Mouse (Mus musculus) left cerebral cortex, adult 11 months (tissue): ENCODE measurements around the gene Mef2b.

Experiments used
- DNase-seq: peaks from one replicate; pipeline ENCODE4 v3.0.0; 2022; ENCODE audit warnings: low spot score

Gene Mef2b

GRCm38 (mm10) chr8:70134931-70135330 lies 4.6 kb upstream of the Mef2b start:
- DNase-seq: no peak

GRCm38 (mm10) chr8:70136591-70136990 lies 2.9 kb upstream of the Mef2b start:
- DNase-seq: no peak

GRCm38 (mm10) chr8:70137890-70138289 lies 1.6 kb upstream of the Mef2b start:
- no peak for DNase-seq

GRCm38 (mm10) chr8:70139981-70140380 lies 470 bp downstream of the Mef2b start:
- no peak for DNase-seq

- DNase-seq: no peak
Observed at GRCm38 (mm10) chr8:70147678-70148607, 8.4 kb downstream of the Mef2b start.

GRCm38 (mm10) chr8:70150158-70150557 lies 10.6 kb downstream of the Mef2b start:
- no peak for DNase-seq

GRCm38 (mm10) chr8:70152537-70153257 lies 13.2 kb downstream of the Mef2b start:
- DNase-seq: no peak

GRCm38 (mm10) chr8:70157240-70157800 lies 17.8 kb downstream of the Mef2b start:
- DNase-seq: no peak

- DNase-seq: no peak
Observed at GRCm38 (mm10) chr8:70158069-70158853, 18.8 kb downstream of the Mef2b start.

- no peak for DNase-seq
Observed at GRCm38 (mm10) chr8:70159211-70159610, 19.7 kb downstream of the Mef2b start.

GRCm38 (mm10) chr8:70160015-70160414 lies 20.5 kb downstream of the Mef2b start:
- DNase-seq: no peak

GRCm38 (mm10) chr8:70163316-70163715 lies 23.8 kb downstream of the Mef2b start:
- DNase-seq: no peak

GRCm38 (mm10) chr8:70166504-70167110 lies 27.1 kb downstream of the Mef2b start:
- DNase-seq: no peak

GRCm38 (mm10) chr8:70170116-70170515 lies 30.6 kb downstream of the Mef2b start:
- no peak for DNase-seq

- DNase-seq: no peak
Observed at GRCm38 (mm10) chr8:70170748-70171147, 31.2 kb downstream of the Mef2b start.

GRCm38 (mm10) chr8:70171240-70171639 lies 31.7 kb downstream of the Mef2b start:
- no peak for DNase-seq

- DNase-seq: peak; percentile 94
Observed at GRCm38 (mm10) chr8:70172043-70172681, 32.7 kb downstream of the Mef2b start, which contains the start of gene Tmem161a. Tmem161a (plus strand) TSS chr8:70172356.

- no peak for DNase-seq
Observed at GRCm38 (mm10) chr8:70173320-70173719, 33.8 kb downstream of the Mef2b start.

GRCm38 (mm10) chr8:70174079-70174478 lies 34.6 kb downstream of the Mef2b start:
- no peak for DNase-seq

- DNase-seq: no peak
Observed at GRCm38 (mm10) chr8:70178231-70178630, 38.7 kb downstream of the Mef2b start.

- DNase-seq: no peak
Observed at GRCm38 (mm10) chr8:70179082-70179481, 39.6 kb downstream of the Mef2b start.
